Mouse (Mus musculus): ENCODE measurements at regions not wholly inside any gene's neighbourhood (a gene's known extent, or its start where the extent isn't known, plus 50 kb on each side); places are given as distances from the start of the nearest gene placed in this dataset.
A peak's percentile ranks its signal among the peaks of the same experiment; 100 is the strongest.

DNA sequence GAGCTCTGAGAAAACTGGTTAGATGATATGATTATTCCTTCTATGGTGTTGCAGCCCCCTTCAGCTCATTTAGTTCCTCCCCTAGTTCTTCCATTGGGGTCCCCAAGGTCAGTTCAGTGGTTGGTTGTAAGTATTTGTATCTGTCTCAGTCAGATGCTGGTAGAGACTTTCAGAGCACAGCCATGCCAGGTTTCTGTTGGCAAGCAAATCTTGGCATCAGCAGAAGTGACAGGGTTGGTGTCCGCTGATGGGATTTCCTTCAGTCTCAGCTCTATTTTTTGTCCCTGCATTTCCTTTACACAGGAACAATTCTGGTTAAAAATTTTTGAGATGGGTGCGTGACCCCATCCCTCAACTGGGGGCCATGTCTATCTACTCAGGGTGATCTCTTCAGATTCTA is 55.3 kb upstream of the Spaca1 start:
- Histone ChIP-seq H3K27ac (no peak overlapping the region), H3K36me3 (no peaks in the 10 kb centered on the region), H3K27me3 (replicated peaks) (no peaks in the 10 kb centered on the region), H3K4me1 (replicated peaks) (no peaks in the 10 kb centered on the region), H3K4me2 (replicated peaks) (no peak overlapping the region), H3K9me3 (no peaks in the 10 kb centered on the region), H3K4me3 (replicated peaks) (no peak overlapping the region), H3K9ac (no peak overlapping the region)
- WGBS: 94% methylated on average over 2 of the region's 2 CpGs
- ATAC-seq: no peak

DNA sequence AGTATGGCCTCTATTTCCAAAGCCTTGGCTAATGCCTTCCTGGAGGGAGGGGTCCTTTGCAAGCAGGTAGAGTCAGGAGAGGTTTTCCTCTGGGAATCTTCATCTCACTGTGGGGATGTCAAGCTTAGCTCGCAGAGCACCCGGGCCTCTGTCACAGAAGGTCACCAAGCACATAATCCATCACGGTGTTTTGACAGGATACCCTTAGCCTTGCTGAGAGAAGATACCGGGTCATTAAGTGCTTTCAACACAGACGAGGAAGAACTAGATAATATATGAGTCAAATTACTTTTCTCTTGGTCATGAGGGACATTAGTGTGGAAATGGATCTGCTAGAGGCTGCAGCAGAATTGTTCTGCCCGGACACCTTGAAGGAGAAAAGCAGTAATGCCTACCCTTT is 64.3 kb upstream of the Spaca1 start:
- Histone ChIP-seq H3K4me1 (replicated peaks) (no peaks in the 10 kb centered on the region), H3K36me3 (no peaks in the 10 kb centered on the region), H3K27ac (no peak overlapping the region), H3K4me2 (replicated peaks) (no peak overlapping the region), H3K4me3 (replicated peaks) (no peak overlapping the region), H3K27me3 (replicated peaks) (no peaks in the 10 kb centered on the region), H3K9ac (no peak overlapping the region), H3K9me3 (no peaks in the 10 kb centered on the region)
- no peak for ATAC-seq
- WGBS: 21% methylated on average over 6 of the region's 6 CpGs

DNA sequence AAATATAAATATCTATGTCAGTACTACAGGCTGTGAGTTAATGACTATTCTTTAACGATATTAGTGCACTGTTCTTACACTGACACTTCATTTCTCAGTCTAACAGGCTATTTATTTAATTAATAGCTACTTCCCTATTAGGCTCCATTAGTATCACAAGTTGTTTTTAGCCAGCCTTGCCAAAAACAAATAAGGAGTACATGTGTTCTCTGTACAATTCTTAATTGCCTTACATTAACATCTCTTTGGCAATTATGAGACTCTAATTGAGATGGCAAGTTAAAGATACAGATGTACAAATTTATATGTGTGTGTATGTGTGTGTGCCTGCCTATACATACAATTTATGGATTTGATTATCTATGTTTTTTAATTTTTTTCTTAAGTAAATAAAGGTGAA is 67.1 kb upstream of the Spaca1 start:
- Histone ChIP-seq H3K9me3 (no peaks in the 10 kb centered on the region), H3K27ac (no peak overlapping the region), H3K9ac (no peak overlapping the region), H3K4me2 (replicated peaks) (no peak overlapping the region), H3K4me3 (replicated peaks) (no peak overlapping the region), H3K36me3 (no peaks in the 10 kb centered on the region), H3K27me3 (replicated peaks) (no peaks in the 10 kb centered on the region), H3K4me1 (replicated peaks) (no peaks in the 10 kb centered on the region)
- 79% methylated on average over 1 of the region's 1 CpGs for WGBS
- no peak for ATAC-seq

DNA sequence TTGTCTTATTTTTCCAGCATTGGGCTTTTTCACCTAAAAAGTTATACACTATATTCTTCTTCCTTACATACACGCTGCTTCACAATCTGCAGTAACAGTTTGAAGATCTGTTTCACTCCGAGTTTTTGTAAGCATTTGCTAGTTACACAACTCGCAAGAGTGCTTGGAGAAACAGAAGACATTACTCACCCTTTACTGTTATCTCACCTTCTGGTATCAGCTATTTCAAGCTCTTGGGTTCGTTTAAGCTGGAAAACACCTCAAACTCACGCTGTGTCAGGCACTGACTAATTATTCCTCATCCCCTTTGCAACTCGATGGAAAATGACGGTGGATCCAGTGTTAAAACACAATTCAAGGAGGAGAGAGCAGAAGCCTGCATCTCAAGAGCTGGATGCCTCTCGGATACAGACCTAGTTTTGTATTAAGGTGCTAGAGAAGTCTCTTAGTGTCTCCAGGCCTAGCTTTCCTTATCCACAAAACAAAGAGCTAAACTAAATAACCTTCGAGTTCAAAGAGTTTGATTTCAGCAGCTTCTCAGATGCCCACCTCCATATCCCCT is 73.0 kb upstream of the Spaca1 start:
- no peak overlapping the region for H3K9ac ChIP-seq
- no peak overlapping the region for H3K4me2 ChIP-seq (replicated peaks)
- WGBS: 73% methylated on average over 9 of the region's 9 CpGs
- no peaks in the 10 kb centered on the region for H3K9me3 ChIP-seq
- no peak overlapping the region for H3K4me3 ChIP-seq (replicated peaks)
- no peaks in the 10 kb centered on the region for H3K27me3 ChIP-seq (replicated peaks)
- H3K4me1 ChIP-seq (replicated peaks): no peaks in the 10 kb centered on the region
- no peaks in the 10 kb centered on the region for H3K36me3 ChIP-seq
- ATAC-seq: no peak
- no peak overlapping the region for H3K27ac ChIP-seq

DNA sequence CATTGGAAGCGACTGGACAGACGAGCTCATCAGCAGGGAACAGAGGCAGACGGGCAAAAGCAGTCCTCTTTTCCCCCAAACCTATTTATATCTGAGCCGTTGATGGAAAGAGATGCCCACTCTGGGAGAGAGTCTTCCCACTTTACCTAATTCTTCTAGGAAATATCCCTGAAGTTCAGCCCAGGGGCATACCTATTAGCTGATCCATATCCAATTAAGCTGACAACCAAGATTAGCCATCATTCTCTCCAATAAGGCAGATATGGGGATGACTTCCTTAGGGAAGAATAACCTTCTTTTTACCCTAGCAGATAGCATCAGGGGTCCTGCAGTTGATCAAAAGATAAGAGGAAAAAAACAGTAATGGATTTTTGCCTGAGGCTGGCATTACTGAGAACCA is 78.2 kb upstream of the Spaca1 start:
- Histone ChIP-seq H3K27me3 (replicated peaks) (no peaks in the 10 kb centered on the region), H3K9ac (no peak overlapping the region), H3K4me3 (replicated peaks) (no peak overlapping the region), H3K9me3 (no peaks in the 10 kb centered on the region), H3K27ac (no peak overlapping the region), H3K36me3 (no peaks in the 10 kb centered on the region), H3K4me1 (replicated peaks) (no peaks in the 10 kb centered on the region), H3K4me2 (replicated peaks) (no peak overlapping the region)
- 75% methylated on average over 4 of the region's 4 CpGs for WGBS
- ATAC-seq: no peak

DNA sequence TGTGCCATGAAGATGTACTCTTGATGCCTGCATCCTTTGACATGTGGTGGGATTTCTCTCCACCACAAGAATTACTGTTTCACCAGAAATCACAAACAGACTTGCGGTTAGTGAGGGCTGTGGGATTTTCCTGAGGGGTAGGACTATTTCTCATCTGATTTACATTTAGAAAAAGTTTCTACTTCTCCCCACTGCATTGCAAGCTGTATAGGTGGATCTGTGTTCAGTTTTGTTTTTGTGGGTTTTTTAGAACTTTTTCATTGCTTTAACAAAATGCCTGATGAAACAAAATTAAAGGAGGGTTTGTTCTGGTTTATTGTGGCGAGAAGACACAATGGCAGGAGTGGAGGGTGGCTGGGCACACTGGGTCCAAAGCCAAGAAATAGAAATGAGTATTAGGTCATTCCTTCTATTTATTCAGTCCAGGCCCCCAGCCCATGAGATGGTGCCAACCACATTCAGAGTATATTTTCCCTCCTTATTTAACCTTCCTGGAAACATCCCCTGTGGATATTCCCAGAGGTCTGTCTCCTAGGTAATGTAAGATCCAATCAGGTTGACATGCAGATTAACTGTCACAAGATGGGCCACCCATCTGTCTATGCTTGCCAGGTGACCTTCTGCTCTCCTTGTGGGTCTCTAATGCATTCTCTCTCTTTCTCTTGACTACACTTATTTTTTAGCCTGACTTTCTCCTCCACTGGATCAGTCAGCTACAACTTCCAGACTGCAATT is 96.3 kb upstream of the Spaca1 start:
- H3K4me3 ChIP-seq (replicated peaks): no peak overlapping the region
- 79% methylated on average over 2 of the region's 2 CpGs for WGBS
- no peak overlapping the region for H3K27ac ChIP-seq
- H3K4me1 ChIP-seq (replicated peaks): no peaks in the 10 kb centered on the region
- no peak overlapping the region for H3K9ac ChIP-seq
- ATAC-seq: no peak
- no peaks in the 10 kb centered on the region for H3K27me3 ChIP-seq (replicated peaks)
- H3K36me3 ChIP-seq: no peaks in the 10 kb centered on the region
- H3K4me2 ChIP-seq (replicated peaks): no peak overlapping the region
- H3K9me3 ChIP-seq: no peaks in the 10 kb centered on the region

DNA sequence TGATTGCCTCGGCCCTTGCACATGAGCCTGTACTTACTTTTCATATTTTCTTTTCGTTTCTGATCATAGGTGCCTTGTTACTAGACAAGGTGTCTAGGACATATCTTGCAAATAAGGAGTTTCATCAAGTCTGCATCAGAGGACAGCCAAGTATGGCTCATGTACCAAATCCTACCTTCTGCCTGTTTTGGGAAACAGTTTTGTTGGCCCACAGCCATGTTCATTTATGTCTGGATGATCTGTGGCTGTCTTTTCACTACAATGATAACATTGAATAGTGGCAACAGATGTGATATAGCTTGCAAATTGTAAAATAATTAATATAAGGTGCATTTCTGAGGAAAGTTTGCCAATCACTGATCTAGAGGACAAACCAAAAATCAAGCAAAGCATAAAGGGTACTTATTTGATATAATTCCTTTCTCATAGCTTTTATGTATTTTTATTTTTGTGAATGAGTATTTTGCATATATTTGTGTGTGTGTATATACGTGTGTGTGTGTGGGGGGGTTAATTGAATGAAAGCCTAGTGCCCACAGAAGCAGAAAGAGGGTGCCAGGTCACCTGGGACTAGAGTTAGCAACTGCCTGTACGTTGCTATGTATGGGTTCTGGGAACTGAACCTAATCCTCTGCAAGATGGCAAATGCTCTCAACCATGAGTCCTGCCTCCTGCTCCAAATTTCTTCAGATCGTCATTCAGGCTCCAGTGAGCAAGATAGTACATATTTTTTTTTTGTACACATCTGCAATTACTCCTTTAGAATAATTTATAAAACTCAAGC is 99.2 kb upstream of the Spaca1 start:
- Histone ChIP-seq H3K27me3 (replicated peaks) (no peaks in the 10 kb centered on the region), H3K4me3 (replicated peaks) (no peak overlapping the region), H3K9ac (no peak overlapping the region), H3K36me3 (no peaks in the 10 kb centered on the region), H3K4me1 (replicated peaks) (no peaks in the 10 kb centered on the region), H3K27ac (no peak overlapping the region), H3K4me2 (replicated peaks) (no peak overlapping the region), H3K9me3 (no peaks in the 10 kb centered on the region)
- no peak for ATAC-seq
- 79% methylated on average over 5 of the region's 5 CpGs for WGBS

DNA sequence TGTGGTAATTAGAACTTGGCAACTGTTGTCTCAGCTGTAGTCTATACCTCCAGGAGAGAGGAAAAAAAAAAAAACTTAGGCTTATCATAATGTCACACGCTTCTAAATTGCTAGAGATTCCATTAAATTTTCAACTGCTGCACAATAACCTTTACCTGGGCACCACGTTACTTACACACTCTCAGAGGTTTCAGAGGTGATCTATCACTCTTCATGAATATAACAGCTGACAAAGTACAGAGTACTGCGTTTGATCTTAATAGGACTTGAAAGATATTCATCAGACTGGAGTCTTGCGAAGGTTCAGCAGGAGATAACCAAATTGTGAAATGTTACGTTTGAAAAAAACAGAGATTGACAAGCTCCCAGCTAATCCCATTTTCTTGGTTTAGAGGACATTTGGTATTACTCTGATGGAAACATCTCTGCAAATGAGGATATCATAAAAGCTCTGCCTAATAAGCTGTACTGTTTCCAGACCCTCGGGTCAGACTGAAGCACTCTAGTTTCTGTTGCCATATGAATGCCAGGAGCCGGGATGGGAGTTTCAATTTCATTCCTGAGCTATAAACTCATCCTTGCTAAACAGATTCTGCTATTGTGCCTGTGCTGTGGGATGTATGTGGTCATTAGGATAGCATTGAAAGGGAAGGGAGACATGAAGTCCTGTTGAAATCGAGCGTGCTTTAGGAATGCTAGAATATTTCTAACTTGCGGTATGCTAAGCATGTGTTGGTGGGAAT is 101.8 kb upstream of the Spaca1 start:
- 51% methylated on average over 10 of the region's 10 CpGs for WGBS
- no peaks in the 10 kb centered on the region for H3K4me1 ChIP-seq (replicated peaks)
- peak; percentile 41; the same call in 1 of the 2 replicates for ATAC-seq
- H3K4me3 ChIP-seq (replicated peaks): no peak overlapping the region
- H3K27ac ChIP-seq: no peak overlapping the region
- no peaks in the 10 kb centered on the region for H3K27me3 ChIP-seq (replicated peaks)
- no peak overlapping the region for H3K4me2 ChIP-seq (replicated peaks)
- no peaks in the 10 kb centered on the region for H3K36me3 ChIP-seq
- H3K9me3 ChIP-seq: no peaks in the 10 kb centered on the region
- no peak overlapping the region for H3K9ac ChIP-seq

DNA sequence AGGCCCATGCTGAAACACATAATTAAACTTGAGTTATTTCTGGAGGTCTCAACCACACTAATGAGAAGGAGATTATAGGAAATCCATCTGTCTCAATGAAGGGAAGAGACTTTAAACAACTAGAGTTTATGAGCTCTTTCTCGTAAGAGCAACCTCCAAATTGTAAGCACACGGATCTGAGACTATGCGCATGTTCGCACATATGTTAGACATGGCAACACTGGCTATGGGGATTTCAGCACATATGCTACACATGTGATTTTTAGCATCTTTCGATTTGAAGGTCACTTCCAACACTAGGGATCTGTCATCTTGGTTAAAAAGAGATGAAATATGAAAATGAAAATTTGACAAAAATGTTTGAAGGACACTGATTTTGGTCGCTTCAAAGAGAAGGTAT is 105.5 kb upstream of the Spaca1 start:
- Histone ChIP-seq H3K4me3 (replicated peaks) (no peak overlapping the region), H3K9ac (no peak overlapping the region), H3K4me1 (replicated peaks) (no peaks in the 10 kb centered on the region), H3K9me3 (no peaks in the 10 kb centered on the region), H3K27ac (no peak overlapping the region), H3K36me3 (no peaks in the 10 kb centered on the region), H3K27me3 (replicated peaks) (no peaks in the 10 kb centered on the region), H3K4me2 (replicated peaks) (no peak overlapping the region)
- ATAC-seq: no peak
- 91% methylated on average over 6 of the region's 6 CpGs for WGBS

DNA sequence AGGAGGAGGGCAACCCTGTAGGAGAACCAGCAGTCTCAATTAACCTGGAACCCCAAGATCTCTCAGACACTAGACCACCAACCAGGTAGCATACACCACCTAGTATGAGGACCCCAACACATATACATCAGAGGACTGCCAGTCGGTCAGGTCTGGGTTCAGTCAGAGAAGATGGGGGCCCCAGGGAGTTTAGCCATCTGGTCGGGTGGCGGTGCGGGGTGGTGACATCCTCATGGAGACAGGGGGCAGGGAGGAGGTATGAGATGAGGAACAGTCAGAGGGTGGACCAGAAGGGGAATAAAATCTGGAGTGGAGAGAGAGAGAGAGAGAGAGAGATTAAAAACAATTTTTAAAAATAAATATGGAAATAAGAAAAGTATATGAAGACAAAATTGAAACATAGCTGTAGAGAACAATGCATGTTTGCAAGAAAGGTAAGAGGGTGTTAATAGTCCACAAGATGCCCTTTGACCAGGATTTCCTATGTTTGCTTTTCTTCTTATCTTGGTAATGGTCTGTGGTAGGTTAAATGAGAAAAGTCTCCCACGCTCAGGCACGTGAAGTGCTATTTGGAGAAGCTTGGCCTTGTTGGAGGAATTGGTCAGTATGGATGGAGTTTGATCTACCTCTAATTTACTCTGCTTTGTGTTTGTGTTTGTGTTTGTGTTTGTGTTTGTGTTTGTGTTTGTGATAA is 108.0 kb upstream of the Spaca1 start:
- Histone ChIP-seq H3K4me2 (replicated peaks) (no peak overlapping the region), H3K27ac (no peak overlapping the region), H3K9me3 (no peaks in the 10 kb centered on the region), H3K27me3 (replicated peaks) (no peaks in the 10 kb centered on the region), H3K36me3 (no peaks in the 10 kb centered on the region), H3K4me1 (replicated peaks) (no peaks in the 10 kb centered on the region), H3K4me3 (replicated peaks) (no peak overlapping the region), H3K9ac (no peak overlapping the region)
- 69% methylated on average over 6 of the region's 6 CpGs for WGBS
- peak; percentile 91 for ATAC-seq

DNA sequence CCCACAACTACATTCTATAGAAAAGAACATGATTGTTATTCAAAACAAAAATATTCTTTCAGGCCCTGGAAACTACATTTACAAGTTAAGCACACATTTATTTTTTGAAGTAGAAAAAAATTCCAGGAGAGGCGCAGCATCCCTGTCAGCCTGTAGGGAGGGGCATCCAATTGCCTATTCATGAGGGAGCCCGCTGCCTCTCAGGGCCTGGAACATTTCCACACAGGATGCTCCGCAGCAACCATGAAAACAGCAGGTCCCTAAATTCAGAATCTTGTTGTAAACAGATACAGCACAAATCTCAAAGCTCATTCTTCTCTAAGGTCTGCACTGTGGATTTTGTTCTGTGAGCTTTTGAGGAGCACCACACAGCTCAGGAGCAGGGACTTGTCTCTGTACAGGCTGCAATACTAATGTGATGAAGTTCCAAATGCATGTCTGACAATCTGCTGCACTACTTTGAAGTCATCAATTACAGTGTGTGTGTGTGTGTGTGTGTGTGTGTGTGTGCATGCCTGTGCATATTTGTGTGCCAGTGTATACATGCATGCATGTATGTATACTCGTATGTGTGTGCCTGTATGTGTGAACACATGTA is 121.4 kb upstream of the Spaca1 start:
- no peak overlapping the region for H3K4me2 ChIP-seq (replicated peaks)
- H3K4me3 ChIP-seq (replicated peaks): no peak overlapping the region
- no peak for ATAC-seq
- H3K27ac ChIP-seq: no peak overlapping the region
- WGBS: 74% methylated on average over 4 of the region's 4 CpGs
- H3K27me3 ChIP-seq (replicated peaks): no peaks in the 10 kb centered on the region
- no peak overlapping the region for H3K9ac ChIP-seq
- no peaks in the 10 kb centered on the region for H3K9me3 ChIP-seq
- H3K4me1 ChIP-seq (replicated peaks): no peaks in the 10 kb centered on the region
- no peaks in the 10 kb centered on the region for H3K36me3 ChIP-seq

DNA sequence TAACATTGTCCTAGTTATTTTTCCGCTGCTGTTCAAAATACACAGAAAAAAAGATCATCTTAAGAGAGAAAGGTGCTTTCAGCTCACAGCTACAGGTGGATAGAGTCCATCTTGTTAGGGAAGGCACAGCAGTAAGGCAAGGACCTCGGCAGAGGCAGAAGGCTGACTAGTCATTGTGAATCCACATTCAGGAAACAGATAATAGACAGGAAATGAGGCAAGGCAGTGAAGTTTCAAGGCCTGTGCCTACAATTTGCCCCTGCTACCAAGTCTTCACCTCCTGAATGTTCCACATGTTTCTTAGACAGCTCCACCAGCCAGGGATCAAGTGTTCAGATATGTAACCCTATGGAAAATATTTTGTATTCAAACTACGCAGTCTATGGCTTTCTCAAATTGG is 122.0 kb upstream of the Spaca1 start:
- H3K36me3 ChIP-seq: no peaks in the 10 kb centered on the region
- no peak overlapping the region for H3K4me3 ChIP-seq (replicated peaks)
- WGBS: 73% methylated on average over 3 of the region's 3 CpGs
- H3K4me1 ChIP-seq (replicated peaks): no peaks in the 10 kb centered on the region
- H3K9me3 ChIP-seq: no peaks in the 10 kb centered on the region
- no peak overlapping the region for H3K4me2 ChIP-seq (replicated peaks)
- no peak overlapping the region for H3K9ac ChIP-seq
- H3K27ac ChIP-seq: no peak overlapping the region
- H3K27me3 ChIP-seq (replicated peaks): no peaks in the 10 kb centered on the region
- no peak for ATAC-seq

Measured in intestine, embryonic 15.5 days (tissue).